Mouse (Mus musculus) liver, adult 2 months (tissue): ENCODE measurements around the gene Ppy. TPM values are rescaled to one million over a fixed set of nuclear protein-coding genes. Genes with fewer than 3 reads are reported as not detected.

Experiments used
- DNase-seq: peaks from one replicate; pipeline ENCODE4 v3.0.0-alpha.2; 2011; ENCODE audit warnings: low read depth, low spot score; ENCODE audit errors: extremely low read depth
- H3K27ac ChIP-seq: fragments of 200-500 bp; replicated peaks from 2 replicates; pipeline ENCODE4 v1.5.1; 2012; ENCODE audit warnings: low read depth, mild to moderate bottlenecking, control low read depth, inconsistent platforms, low read length; ENCODE audit not compliant: insufficient read depth
- H3K27me3 ChIP-seq: fragments of 200-500 bp; 2 replicates; pipeline ENCODE4 v1.6.1; 2012; ENCODE audit warnings: mild to moderate bottlenecking, moderate library complexity, low read length, inconsistent platforms; ENCODE audit not compliant: control insufficient read depth, insufficient read depth
- H3K36me3 ChIP-seq: fragments of 200-500 bp; 2 replicates; pipeline ENCODE4 v1.6.1; 2012; ENCODE audit warnings: low read length, inconsistent platforms; ENCODE audit not compliant: control insufficient read depth, insufficient read depth
- H3K4me1 ChIP-seq: fragments of 200-500 bp; 2 replicates; pipeline ENCODE4 v1.6.1; 2011; ENCODE audit warnings: low read length; ENCODE audit not compliant: control insufficient read depth, insufficient read depth
- H3K4me3 ChIP-seq: fragments of 200-500 bp; 2 replicates; pipeline ENCODE4 v1.5.1; 2011; ENCODE audit warnings: low read depth, mild to moderate bottlenecking, control low read depth, low read length, moderate library complexity; ENCODE audit not compliant: insufficient read depth
- H3K79me2 ChIP-seq: fragments of 200-500 bp; 2 replicates; pipeline ENCODE4 v1.6.1; 2012; ENCODE audit warnings: inconsistent platforms, mild to moderate bottlenecking, low read length, moderate library complexity; ENCODE audit not compliant: control insufficient read depth, insufficient read depth
- H3K9ac ChIP-seq: fragments of 200-500 bp; 2 replicates; pipeline ENCODE4 v1.6.1; 2012; ENCODE audit warnings: low read depth, mild to moderate bottlenecking, control low read depth, inconsistent platforms, low read length
- CTCF ChIP-seq: fragments of 200-500 bp; IDR thresholded peaks from 2 replicates; pipeline ENCODE4 v1.5.1; 2011; ENCODE audit warnings: low read depth, low read length, control low read depth
- POLR2A ChIP-seq: fragments of 200-500 bp; IDR thresholded peaks from 2 replicates; pipeline ENCODE4 v1.6.1; 2011; ENCODE audit warnings: low read length, control low read depth; ENCODE audit not compliant: insufficient read depth; ENCODE audit errors: extremely low read depth
- WGBS: fragments of 180-500 bp; shearing (Covaris S2); methylation state at CpG from one replicate; pipeline ENCODE4 v1.1.7; 2018; 5-methylcytosine and 5-hydroxymethylcytosine counted together
- polyA plus RNA-seq: library from polyadenylated mRNA; depleted of rRNA; stranded (reverse); fragments of >200 nt; gene quantifications from 2 replicates; pipeline ENCODE4 v1.2.3, GENCODE M21; 2012; rRNA removed
- total RNA-seq: library from RNA; depleted of rRNA; stranded (reverse); fragments of >200 nt; gene quantifications from 2 replicates; pipeline ENCODE4 v1.2.3, GENCODE M21; 2014; rRNA removed

Gene Ppy
- not detected in 2 replicates for total RNA-seq
- not detected in 2 replicates for polyA plus RNA-seq

GRCm38 (mm10) chr11:102101219-102101618, at the start of gene Ppy:
Gene Ppy, minus strand, starts transcription at chr11:102101319.
- Histone ChIP-seq H3K27me3 (peaks cover 1% of the 10 kb centered on the region; the same call in 1 of the 2 replicates), H3K79me2 (no peaks in the 10 kb centered on the region), H3K9ac (no peak within 1 kb of the TSS), H3K27ac (no peak within 1 kb of the TSS), H3K4me3 (no peak within 1 kb of the TSS), H3K4me1 (0 out of 2 replicates have a peak, but pooled peaks cover 3% of the 10 kb centered on the region), H3K36me3 (no peaks in the 10 kb centered on the region)
- 84% methylated on average over 4 of the region's 4 CpGs for WGBS
- DNase-seq, result no peak
- TF ChIP-seq CTCF (no peak), POLR2A (no peak)

DNA sequence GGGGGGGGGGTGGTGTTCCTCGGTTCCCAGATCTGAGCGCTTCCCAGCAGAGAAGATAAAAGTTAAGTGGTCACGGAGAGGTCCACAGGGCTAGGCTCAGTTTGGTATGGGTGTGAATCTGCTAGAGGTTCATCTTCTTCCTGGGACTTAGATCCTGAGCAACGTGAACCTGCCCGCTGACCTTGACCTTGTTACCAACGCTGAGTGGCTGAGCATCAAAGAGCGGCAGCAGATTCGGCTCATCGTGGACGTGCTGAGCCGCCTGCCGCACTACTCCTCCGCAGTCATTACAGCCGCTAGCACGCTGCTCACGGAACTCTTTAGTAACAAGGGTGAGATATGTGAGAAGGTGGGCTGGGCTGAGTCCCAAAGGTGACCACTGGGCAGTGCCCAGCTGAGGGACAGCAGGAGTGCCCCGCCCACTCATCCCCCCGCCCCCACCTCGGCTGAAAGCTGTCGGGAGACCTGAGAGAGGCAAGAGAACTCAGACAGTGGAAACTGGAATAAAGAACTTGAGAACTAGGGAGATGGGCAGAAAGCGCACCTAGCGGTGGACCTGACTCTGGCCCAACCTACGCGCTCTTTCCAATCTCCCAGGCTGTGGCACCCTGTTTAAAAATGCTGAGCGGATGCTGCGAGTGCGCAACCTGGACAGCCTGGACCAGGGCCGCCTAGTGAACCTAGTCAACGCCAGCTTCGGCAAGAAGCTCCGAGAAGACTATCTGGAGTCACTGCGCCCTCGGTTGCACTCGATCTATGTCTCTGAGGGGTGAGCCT, 46.3 kb upstream of the Ppy start:
- peak; percentile 76 for DNase-seq
- peaks cover 12% of the 10 kb centered on the region for H3K4me1 ChIP-seq
- H3K27ac ChIP-seq, result peak overlapping the region; percentile 92
- peak overlapping the region; percentile 67 for H3K4me3 ChIP-seq
- TF ChIP-seq CTCF (no peak), POLR2A (no peak)
- peaks cover 12% of the 10 kb centered on the region; the same call in 1 of the 2 replicates for H3K79me2 ChIP-seq
- peak overlapping the region; percentile 85 for H3K9ac ChIP-seq
- H3K27me3 ChIP-seq, result no peaks in the 10 kb centered on the region
- H3K36me3 ChIP-seq, result peaks cover 29% of the 10 kb centered on the region
- 20% methylated on average over 34 of the region's 34 CpGs for WGBS

DNA sequence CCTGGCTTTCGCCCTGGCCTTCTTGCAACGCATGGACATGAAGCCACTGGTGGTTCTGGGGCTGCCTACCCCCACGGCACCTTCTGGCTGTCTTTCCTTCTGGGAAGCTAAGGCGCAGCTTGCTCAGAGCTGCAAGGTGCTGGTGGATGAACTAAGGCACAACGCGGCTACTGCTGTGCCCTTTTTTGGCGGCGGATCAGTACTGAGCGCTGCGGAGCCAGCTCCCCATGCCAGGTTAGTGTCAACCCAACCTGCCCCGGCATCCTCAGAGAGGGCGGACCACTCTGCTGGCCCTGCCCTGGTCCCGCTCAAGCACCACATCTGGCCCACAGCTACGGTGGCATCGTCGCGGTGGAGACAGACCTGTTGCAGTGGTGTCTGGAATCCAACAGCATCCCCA, 45.4 kb upstream of the Ppy start:
- WGBS, result 2% methylated on average over 17 of the region's 17 CpGs

DNA sequence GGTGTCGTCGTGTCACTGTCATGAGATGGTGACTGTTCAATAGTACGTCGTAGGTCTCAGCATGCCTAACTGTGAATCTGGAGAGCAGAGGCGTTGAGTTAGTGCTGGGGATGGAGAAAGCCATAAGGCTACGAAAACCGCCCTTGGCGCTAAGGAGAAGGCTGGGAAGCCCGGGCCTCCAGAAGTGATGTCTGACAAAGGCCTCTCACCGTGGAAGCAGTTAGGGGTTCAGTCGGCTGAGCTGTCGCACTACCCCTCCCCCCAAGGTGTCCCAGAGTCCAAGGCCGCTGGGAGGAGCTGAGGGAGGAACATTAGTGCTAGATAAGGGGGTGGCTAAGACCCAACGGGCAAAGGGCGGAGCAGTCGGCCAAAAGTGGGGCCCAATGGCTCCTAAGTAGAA, 44.9 kb upstream of the Ppy start:
- Histone ChIP-seq H3K79me2 (peaks cover 12% of the 10 kb centered on the region; the same call in 1 of the 2 replicates), H3K4me1 (peaks cover 12% of the 10 kb centered on the region), H3K4me3 (peak overlapping the region; percentile 67), H3K36me3 (peaks cover 23% of the 10 kb centered on the region), H3K27me3 (no peaks in the 10 kb centered on the region), H3K9ac (peak overlapping the region; percentile 85), H3K27ac (peak overlapping the region; percentile 94)
- TF ChIP-seq POLR2A (peak; percentile 51; the same call in 1 of the 2 replicates), CTCF (no peak)
- DNase-seq, result peak; percentile 93
- WGBS, result 3% methylated on average over 16 of the region's 16 CpGs

More for the DNA sequence above, 45.4 kb upstream of the Ppy start:
- DNase-seq, result peak; percentile 54
- TF ChIP-seq POLR2A (no peak), CTCF (no peak)
- Histone ChIP-seq H3K27me3 (no peaks in the 10 kb centered on the region), H3K4me1 (peaks cover 12% of the 10 kb centered on the region), H3K27ac (peak overlapping the region; percentile 92), H3K36me3 (peaks cover 26% of the 10 kb centered on the region), H3K79me2 (peaks cover 12% of the 10 kb centered on the region; the same call in 1 of the 2 replicates), H3K9ac (peak overlapping the region; percentile 85), H3K4me3 (peak overlapping the region; percentile 67)

DNA sequence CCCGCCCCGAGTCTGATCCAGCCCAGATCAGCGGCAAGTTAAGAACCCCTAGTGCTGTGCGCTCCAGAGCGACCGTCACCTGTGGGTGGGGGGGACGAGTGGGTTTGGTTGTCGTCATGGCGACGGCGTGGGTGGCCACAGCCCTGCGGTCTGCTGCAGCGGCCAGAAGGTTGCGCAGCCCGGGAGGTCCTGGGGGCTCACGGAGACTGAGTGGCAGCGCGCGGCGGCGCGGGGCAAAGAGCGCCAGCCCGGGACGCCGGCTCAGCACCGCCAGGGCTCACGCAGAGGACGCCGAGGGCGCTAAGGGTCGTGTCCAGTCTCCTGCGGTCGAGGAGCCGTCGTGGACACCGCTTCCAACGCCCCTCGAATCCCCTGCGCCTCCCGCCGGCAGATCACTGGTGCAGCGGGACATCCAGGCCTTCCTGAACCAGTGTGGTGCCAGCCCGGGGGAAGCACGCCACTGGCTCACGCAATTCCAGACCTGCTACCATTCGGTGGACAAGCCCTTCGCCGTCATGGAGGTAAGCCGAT, 44.4 kb upstream of the Ppy start, which contains the start of gene Nags:
Nags (plus strand) TSS at position 43 of the 531 bp plus-strand sequence.
- peak within 1 kb of the TSS; percentile 85 for H3K9ac ChIP-seq
- WGBS, result 2% methylated on average over 50 of the region's 50 CpGs
- TF ChIP-seq CTCF, result no peak
- TF ChIP-seq POLR2A, result peak; percentile 93
- DNase-seq, result no peak
- peaks cover 12% of the 10 kb centered on the region for H3K4me1 ChIP-seq
- peak within 1 kb of the TSS; percentile 94 for H3K27ac ChIP-seq
- peak within 1 kb of the TSS; percentile 67 for H3K4me3 ChIP-seq
- H3K27me3 ChIP-seq, result no peaks in the 10 kb centered on the region
- H3K36me3 ChIP-seq, result peaks cover 19% of the 10 kb centered on the region
- H3K79me2 ChIP-seq, result peaks cover 12% of the 10 kb centered on the region; the same call in 1 of the 2 replicates
